Mouse (Mus musculus) urinary bladder, postnatal 4 days (tissue): ENCODE data around the gene Bbip1.
A peak's percentile ranks its signal among the peaks of the same experiment; 100 is the strongest.
"Not testable (repeated sequence)": the region's sequence is repeated elsewhere in the genome, so short reads cannot be mapped to it uniquely, and the experiment has no call there.

Experiments used
- DNase-seq, 2 experiments: peaks; one replicate each; pipeline ENCODE4 v3.0.0; 2021 to 2022; ENCODE audit warnings: low spot score in 2 of 2

Gene Bbip1

GRCm38 (mm10) chr19:53943802-53944785 lies at the start of gene Bbip1, which contains the start of gene Shoc2:
Gene Bbip1 (minus strand): TSS chr19:53944627.
Gene Shoc2 (plus strand): TSS chr19:53944306.
- peak; percentile 97 to 99 for DNase-seq

GRCm38 (mm10) chr19:53993860-53994259 lies 49.4 kb upstream of the Bbip1 start:
- DNase-seq = no peak

GRCm38 (mm10) chr19:53990538-53990937 lies 46.1 kb upstream of the Bbip1 start:
- DNase-seq = no peak

- no peak for DNase-seq
Observed at GRCm38 (mm10) chr19:53984628-53985027, 40.2 kb upstream of the Bbip1 start.

- no peak for DNase-seq
Observed at GRCm38 (mm10) chr19:53983336-53983735, 38.9 kb upstream of the Bbip1 start.

- no peak for DNase-seq
Observed at GRCm38 (mm10) chr19:53982041-53982440, 37.6 kb upstream of the Bbip1 start.

GRCm38 (mm10) chr19:53973656-53974055 lies 29.2 kb upstream of the Bbip1 start:
- DNase-seq = no peak

GRCm38 (mm10) chr19:53971938-53972337 lies 27.5 kb upstream of the Bbip1 start:
- DNase-seq = no peak

GRCm38 (mm10) chr19:53969226-53969625 lies 24.8 kb upstream of the Bbip1 start:
- no peak for DNase-seq

GRCm38 (mm10) chr19:53964910-53965633 lies 20.6 kb upstream of the Bbip1 start:
- DNase-seq = no peak

- not testable (repeated sequence) for DNase-seq
Observed at GRCm38 (mm10) chr19:53964347-53964746, 19.9 kb upstream of the Bbip1 start.

- no peak for DNase-seq
Observed at GRCm38 (mm10) chr19:53962511-53962910, 18.1 kb upstream of the Bbip1 start.

- DNase-seq = no peak
Observed at GRCm38 (mm10) chr19:53957513-53957912, 13.1 kb upstream of the Bbip1 start.

- DNase-seq = peak; percentile 35 to 61
Observed at GRCm38 (mm10) chr19:53945171-53946042, 980 bp upstream of the Bbip1 start.

GRCm38 (mm10) chr19:53944786-53945169 lies 351 bp upstream of the Bbip1 start:
- no peak for DNase-seq

GRCm38 (mm10) chr19:53942342-53942741 lies 2.1 kb downstream of the Bbip1 start:
- DNase-seq = no peak

- DNase-seq = no peak
Observed at GRCm38 (mm10) chr19:53941139-53941538, 3.3 kb downstream of the Bbip1 start.

- DNase-seq = no peak
Observed at GRCm38 (mm10) chr19:53939467-53939866, 5.0 kb downstream of the Bbip1 start.

- no peak for DNase-seq
Observed at GRCm38 (mm10) chr19:53934046-53934445, 10.4 kb downstream of the Bbip1 start.

- DNase-seq = no peak
Observed at GRCm38 (mm10) chr19:53933050-53933449, 11.4 kb downstream of the Bbip1 start.

GRCm38 (mm10) chr19:53929218-53929617 lies 15.2 kb downstream of the Bbip1 start:
- DNase-seq = no peak

- no peak for DNase-seq
Observed at GRCm38 (mm10) chr19:53926705-53927104, 17.7 kb downstream of the Bbip1 start.
